Mouse (Mus musculus): ENCODE results near the gene Tcam1. TPM values are rescaled to one million over a fixed set of nuclear protein-coding genes. Genes with fewer than 3 reads are reported as not detected.

Gene Tcam1
- polyA plus RNA-seq, 1 experiment = 0.05 TPM

DNA sequence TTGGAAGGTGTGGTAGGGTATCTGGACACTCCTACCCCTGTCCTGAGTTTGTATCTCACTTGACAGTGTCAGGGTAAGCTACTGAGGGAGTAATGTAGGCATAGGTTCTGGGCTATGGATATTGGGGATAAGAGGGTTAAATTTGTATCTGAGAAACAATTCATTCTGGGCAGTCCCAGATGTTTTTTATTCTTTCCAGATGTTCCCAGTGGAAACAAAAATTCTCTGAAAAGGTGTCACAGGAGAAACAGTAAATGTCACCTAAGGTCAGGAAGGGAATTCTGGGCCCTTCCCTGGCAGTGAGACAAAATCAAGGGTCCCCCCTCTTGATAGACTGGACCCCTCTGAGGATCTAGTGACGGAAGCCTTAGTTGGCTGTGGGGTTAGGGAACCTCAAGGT lies 39.9 kb downstream of the Tcam1 start:
- Histone ChIP-seq H3K27me3 (ENCODE audit: control insufficient read depth, insufficient read depth, low read length) (no peaks in the 10 kb centered on the region), H3K36me3 (ENCODE audit: control insufficient read depth, insufficient read depth, low read length) (no peaks in the 10 kb centered on the region), H3K4me1 (ENCODE audit: control insufficient read depth, insufficient read depth, insufficient read length, low read length) (peaks cover 23% of the 10 kb centered on the region), H3K27ac (ENCODE audit: insufficient read depth, low read depth, low read length) (no peak overlapping the region), H3K4me3 (ENCODE audit: low read depth, low read length) (no peak overlapping the region)
- no peak for TF ChIP-seq CTCF (IDR thresholded peaks at IDR 0.05; ENCODE audit: extremely low read depth, insufficient read length, insufficient replicate concordance, low read depth, low read length)
- no peak for TF ChIP-seq POLR2A (IDR thresholded peaks at IDR 0.05; ENCODE audit: low read depth, low read length)
- 83% methylated on average over 1 of the region's 1 CpGs for WGBS

DNA sequence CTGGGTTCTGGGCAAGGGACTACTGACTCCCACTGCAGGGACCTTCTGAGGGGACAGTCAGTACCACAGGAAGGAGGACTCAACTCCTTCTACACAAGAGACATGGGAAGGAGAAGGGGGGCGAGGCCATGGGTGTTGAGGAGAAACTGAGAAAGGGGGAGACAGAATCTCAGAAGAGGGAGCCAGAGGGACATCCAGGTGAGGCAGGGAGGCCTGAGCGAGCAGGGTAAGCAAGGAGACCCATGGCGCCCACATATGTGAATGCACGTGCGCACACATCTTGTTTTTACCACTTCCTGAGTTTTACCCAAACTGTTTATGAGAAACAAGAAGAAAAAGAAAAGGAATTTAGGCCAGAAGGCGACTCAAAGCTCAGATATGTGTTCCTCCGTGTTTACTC lies 41.3 kb downstream of the Tcam1 start:
- 73% methylated on average over 7 of the region's 7 CpGs for WGBS
- Histone ChIP-seq H3K27ac (ENCODE audit: insufficient read depth, low read depth, low read length) (no peak overlapping the region), H3K4me3 (ENCODE audit: low read depth, low read length) (no peak overlapping the region), H3K36me3 (ENCODE audit: control insufficient read depth, insufficient read depth, low read length) (no peaks in the 10 kb centered on the region), H3K27me3 (ENCODE audit: control insufficient read depth, insufficient read depth, low read length) (no peaks in the 10 kb centered on the region), H3K4me1 (ENCODE audit: control insufficient read depth, insufficient read depth, insufficient read length, low read length) (peaks cover 18% of the 10 kb centered on the region)
- TF ChIP-seq CTCF (IDR thresholded peaks at IDR 0.05; ENCODE audit: extremely low read depth, insufficient read length, insufficient replicate concordance, low read depth, low read length) (no peak), POLR2A (IDR thresholded peaks at IDR 0.05; ENCODE audit: low read depth, low read length) (no peak)

GRCm38 (mm10) chr11:106318406-106319366 lies 42.2 kb downstream of the Tcam1 start:
- peaks cover 9% of the 10 kb centered on the region for H3K4me1 ChIP-seq (ENCODE audit: control insufficient read depth, insufficient read depth, insufficient read length, low read length)
- no peaks in the 10 kb centered on the region for H3K27me3 ChIP-seq (ENCODE audit: control insufficient read depth, insufficient read depth, low read length)
- no peak overlapping the region for H3K27ac ChIP-seq (ENCODE audit: insufficient read depth, low read depth, low read length)
- WGBS = 50% methylated on average over 21 of the region's 21 CpGs
- H3K4me3 ChIP-seq (ENCODE audit: low read depth, low read length) = no peak overlapping the region
- no peaks in the 10 kb centered on the region for H3K36me3 ChIP-seq (ENCODE audit: control insufficient read depth, insufficient read depth, low read length)
- TF ChIP-seq CTCF (IDR thresholded peaks at IDR 0.05; ENCODE audit: extremely low read depth, insufficient read length, insufficient replicate concordance, low read depth, low read length) (no peak), POLR2A (IDR thresholded peaks at IDR 0.05; ENCODE audit: low read depth, low read length) (no peak)

GRCm38 (mm10) chr11:106324858-106325257 lies 48.4 kb downstream of the Tcam1 start:
- WGBS = 76% methylated on average over 5 of the region's 5 CpGs
- no peak overlapping the region for H3K27ac ChIP-seq (ENCODE audit: insufficient read depth, low read depth, low read length)

GRCm38 (mm10) chr11:106325566-106326206 lies 49.2 kb downstream of the Tcam1 start:
- no peak for TF ChIP-seq POLR2A (IDR thresholded peaks at IDR 0.05; ENCODE audit: low read depth, low read length)
- peak; percentile 81; the same call in 1 of the 2 replicates for TF ChIP-seq CTCF (IDR thresholded peaks at IDR 0.05; ENCODE audit: extremely low read depth, insufficient read length, insufficient replicate concordance, low read depth, low read length)
- WGBS = 61% methylated on average over 8 of the region's 8 CpGs
- Histone ChIP-seq H3K27me3 (ENCODE audit: control insufficient read depth, insufficient read depth, low read length) (no peaks in the 10 kb centered on the region), H3K4me1 (ENCODE audit: control insufficient read depth, insufficient read depth, insufficient read length, low read length) (no peaks in the 10 kb centered on the region), H3K27ac (ENCODE audit: insufficient read depth, low read depth, low read length) (no peak overlapping the region), H3K4me3 (ENCODE audit: low read depth, low read length) (no peak overlapping the region), H3K36me3 (ENCODE audit: control insufficient read depth, insufficient read depth, low read length) (no peaks in the 10 kb centered on the region)

More at GRCm38 (mm10) chr11:106324858-106325257, 48.4 kb downstream of the Tcam1 start:
- no peak overlapping the region for H3K4me3 ChIP-seq (ENCODE audit: low read depth, low read length)
- no peaks in the 10 kb centered on the region for H3K36me3 ChIP-seq (ENCODE audit: control insufficient read depth, insufficient read depth, low read length)
- H3K4me1 ChIP-seq (ENCODE audit: control insufficient read depth, insufficient read depth, insufficient read length, low read length) = no peaks in the 10 kb centered on the region
- no peak for TF ChIP-seq POLR2A (IDR thresholded peaks at IDR 0.05; ENCODE audit: low read depth, low read length)
- TF ChIP-seq CTCF (IDR thresholded peaks at IDR 0.05; ENCODE audit: extremely low read depth, insufficient read length, insufficient replicate concordance, low read depth, low read length) = no peak
- H3K27me3 ChIP-seq (ENCODE audit: control insufficient read depth, insufficient read depth, low read length) = no peaks in the 10 kb centered on the region

DNA sequence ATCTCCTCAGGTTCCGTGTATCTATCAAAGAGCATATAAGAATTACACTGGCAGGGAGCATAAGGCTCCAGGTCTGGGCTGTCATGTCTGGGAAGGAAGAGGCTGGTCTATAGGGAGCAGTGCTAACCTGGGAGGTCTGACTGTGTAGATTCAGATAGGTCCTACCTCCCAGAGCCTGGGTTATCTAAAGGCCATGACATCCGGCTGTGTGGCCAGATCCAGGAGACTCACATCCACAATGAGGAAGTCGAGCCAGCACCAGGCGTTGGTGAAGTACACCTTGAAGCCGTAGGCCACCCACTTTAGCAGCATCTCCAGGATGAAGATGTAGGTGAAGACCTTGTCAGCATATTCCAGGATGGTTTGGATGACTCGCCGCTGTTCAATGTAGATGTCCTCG lies 50.0 kb downstream of the Tcam1 start:
- no peak overlapping the region for H3K27ac ChIP-seq (ENCODE audit: insufficient read depth, low read depth, low read length)
- H3K4me3 ChIP-seq (ENCODE audit: low read depth, low read length) = no peak overlapping the region
- TF ChIP-seq CTCF (IDR thresholded peaks at IDR 0.05; ENCODE audit: extremely low read depth, insufficient read length, insufficient replicate concordance, low read depth, low read length) (no peak), POLR2A (IDR thresholded peaks at IDR 0.05; ENCODE audit: low read depth, low read length) (no peak)
- no peaks in the 10 kb centered on the region for H3K27me3 ChIP-seq (ENCODE audit: control insufficient read depth, insufficient read depth, low read length)
- no peaks in the 10 kb centered on the region for H3K36me3 ChIP-seq (ENCODE audit: control insufficient read depth, insufficient read depth, low read length)
- 80% methylated on average over 8 of the region's 8 CpGs for WGBS
- no peaks in the 10 kb centered on the region for H3K4me1 ChIP-seq (ENCODE audit: control insufficient read depth, insufficient read depth, insufficient read length, low read length)

GRCm38 (mm10) chr11:106328521-106328920 lies 52.0 kb downstream of the Tcam1 start:
- WGBS = 51% methylated on average over 5 of the region's 5 CpGs
- no peak for TF ChIP-seq CTCF (IDR thresholded peaks at IDR 0.05; ENCODE audit: extremely low read depth, insufficient read length, insufficient replicate concordance, low read depth, low read length)
- TF ChIP-seq POLR2A (IDR thresholded peaks at IDR 0.05; ENCODE audit: low read depth, low read length) = no peak
- H3K36me3 ChIP-seq (ENCODE audit: control insufficient read depth, insufficient read depth, low read length) = no peaks in the 10 kb centered on the region
- no peak overlapping the region for H3K27ac ChIP-seq (ENCODE audit: insufficient read depth, low read depth, low read length)
- H3K4me1 ChIP-seq (ENCODE audit: control insufficient read depth, insufficient read depth, insufficient read length, low read length) = no peaks in the 10 kb centered on the region
- no peak overlapping the region for H3K4me3 ChIP-seq (ENCODE audit: low read depth, low read length)
- H3K27me3 ChIP-seq (ENCODE audit: control insufficient read depth, insufficient read depth, low read length) = no peaks in the 10 kb centered on the region

Data from small intestine, adult 2 months (tissue).